Mouse (Mus musculus): ENCODE results near the gene Emsy. TPM values are rescaled to one million over a fixed set of nuclear protein-coding genes. Genes with fewer than 3 reads are reported as not detected.

The Emsy gene
- polyA plus RNA-seq, 1 experiment: 15.0 TPM

DNA sequence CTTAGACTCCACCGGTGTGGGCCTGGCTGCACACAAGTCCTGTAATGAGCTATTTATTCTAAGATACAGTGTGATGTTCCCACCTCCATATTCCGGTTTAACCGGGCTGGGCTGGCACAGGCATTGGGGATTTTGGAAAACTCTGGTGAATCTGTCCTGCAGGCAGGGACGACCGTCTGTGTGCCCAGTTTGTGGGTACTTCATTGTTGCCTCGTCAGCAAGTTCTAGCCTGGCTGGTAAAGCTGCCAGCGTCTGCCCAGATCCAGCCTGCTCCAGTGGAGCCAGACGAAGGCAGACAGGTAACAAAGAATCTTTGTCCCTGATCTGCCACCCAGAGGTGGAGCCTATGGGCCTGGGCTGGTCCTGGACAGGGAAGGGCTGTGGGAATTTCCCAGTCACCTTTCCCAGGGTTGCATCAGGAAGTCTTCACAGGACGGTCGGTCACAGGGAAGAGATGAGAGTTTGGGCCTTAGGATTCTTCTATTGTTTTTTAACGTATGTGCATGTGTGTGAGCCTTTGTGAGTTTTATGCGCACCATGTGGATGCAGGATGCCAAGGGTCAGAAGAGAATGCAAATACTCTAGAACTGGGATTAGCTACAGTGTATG, 94.9 kb downstream of the Emsy start:
- H3K27me3 ChIP-seq (ENCODE audit: control insufficient read depth, insufficient read depth, low read length): no peaks in the 10 kb centered on the region
- H3K27ac ChIP-seq (ENCODE audit: insufficient read depth, low read depth, low read length): no peak overlapping the region
- WGBS: 36% methylated on average over 12 of the region's 12 CpGs
- peaks cover 7% of the 10 kb centered on the region for H3K4me1 ChIP-seq (ENCODE audit: control insufficient read depth, insufficient read depth, insufficient read length, low read length)
- H3K36me3 ChIP-seq (ENCODE audit: control insufficient read depth, insufficient read depth, low read length): no peaks in the 10 kb centered on the region
- H3K4me3 ChIP-seq (ENCODE audit: low read depth, low read length): no peak overlapping the region
- TF ChIP-seq POLR2A (IDR thresholded peaks at IDR 0.05; ENCODE audit: low read depth, low read length) (no peak), CTCF (IDR thresholded peaks at IDR 0.05; ENCODE audit: extremely low read depth, insufficient read length, insufficient replicate concordance, low read depth, low read length) (no peak)

DNA sequence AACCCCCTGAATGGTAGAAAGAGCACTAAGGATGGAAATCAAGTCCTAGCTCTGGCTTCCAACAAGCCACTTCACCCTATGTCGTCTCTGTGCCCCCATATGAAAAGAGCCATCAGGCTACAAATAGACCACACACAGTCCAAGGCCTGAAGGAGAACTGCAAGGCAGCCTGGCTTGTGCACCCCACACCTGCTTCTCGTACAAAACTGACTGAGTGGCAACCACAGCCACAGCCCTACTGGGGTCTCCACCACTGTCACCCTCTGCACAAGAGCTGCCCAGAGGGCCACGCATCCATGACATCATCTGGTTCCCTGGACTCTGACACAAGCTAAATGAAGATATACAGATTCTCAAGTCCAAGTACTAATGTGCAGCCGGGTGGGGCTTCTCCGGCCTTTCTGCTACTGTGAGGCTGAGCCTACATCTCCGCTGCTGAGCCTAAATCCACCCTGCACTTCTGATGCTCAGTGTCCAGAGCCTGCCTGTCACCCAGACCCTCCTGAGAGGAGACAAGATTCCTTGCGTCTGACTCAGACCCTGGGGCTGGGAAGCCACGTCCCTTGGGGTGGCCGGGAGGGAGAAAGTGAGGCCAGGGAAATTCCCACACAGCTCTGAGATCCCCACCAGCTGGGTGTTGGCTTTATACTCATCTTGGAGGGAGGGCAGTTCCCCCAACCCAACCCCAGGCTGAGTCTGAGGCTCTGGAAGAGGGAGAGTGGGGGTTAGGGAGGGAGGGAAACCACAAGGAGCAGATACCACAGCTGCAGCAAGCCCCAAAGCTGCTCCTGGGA, 98.3 kb downstream of the Emsy start:
- Histone ChIP-seq H3K4me3 (ENCODE audit: low read depth, low read length) (no peak overlapping the region), H3K36me3 (ENCODE audit: control insufficient read depth, insufficient read depth, low read length) (no peaks in the 10 kb centered on the region), H3K4me1 (ENCODE audit: control insufficient read depth, insufficient read depth, insufficient read length, low read length) (peaks cover 7% of the 10 kb centered on the region; the same call in 1 of the 2 replicates), H3K27me3 (ENCODE audit: control insufficient read depth, insufficient read depth, low read length) (no peaks in the 10 kb centered on the region), H3K27ac (ENCODE audit: insufficient read depth, low read depth, low read length) (peak overlapping the region; percentile 31; the same call in 1 of the 2 replicates)
- 70% methylated on average over 9 of the region's 9 CpGs for WGBS
- TF ChIP-seq POLR2A (IDR thresholded peaks at IDR 0.05; ENCODE audit: low read depth, low read length) (no peak), CTCF (IDR thresholded peaks at IDR 0.05; ENCODE audit: extremely low read depth, insufficient read length, insufficient replicate concordance, low read depth, low read length) (no peak)

- TF ChIP-seq POLR2A (IDR thresholded peaks at IDR 0.05; ENCODE audit: low read depth, low read length) (no peak), CTCF (IDR thresholded peaks at IDR 0.05; ENCODE audit: extremely low read depth, insufficient read length, insufficient replicate concordance, low read depth, low read length) (no peak)
- H3K27me3 ChIP-seq (ENCODE audit: control insufficient read depth, insufficient read depth, low read length): no peaks in the 10 kb centered on the region
- WGBS: 80% methylated on average over 6 of the region's 6 CpGs
Measured at GRCm38 (mm10) chr7:98556767-98557394, 99.7 kb downstream of the Emsy start.

DNA sequence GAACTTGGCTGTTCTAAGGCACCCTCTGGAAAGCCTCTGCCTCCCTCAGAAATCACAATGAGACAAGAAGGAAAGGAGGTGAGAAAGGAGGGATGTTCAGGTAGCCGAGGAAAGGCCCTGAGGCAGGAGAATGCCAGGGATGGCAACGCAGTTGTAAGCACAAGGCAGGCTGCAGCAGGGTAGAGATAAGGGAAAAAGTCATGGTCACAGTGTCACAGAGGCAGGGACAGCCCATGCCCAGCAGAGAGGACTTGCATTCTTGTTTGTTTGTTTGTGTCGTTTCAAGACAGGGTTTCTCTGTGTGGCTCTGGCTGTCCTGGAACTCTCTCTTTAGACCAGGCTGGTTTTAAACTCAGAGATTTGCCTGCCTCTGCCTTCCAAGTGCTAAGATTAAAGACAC, 105.5 kb downstream of the Emsy start:
- Histone ChIP-seq H3K27me3 (ENCODE audit: control insufficient read depth, insufficient read depth, low read length) (no peaks in the 10 kb centered on the region), H3K4me3 (ENCODE audit: low read depth, low read length) (no peak overlapping the region), H3K4me1 (ENCODE audit: control insufficient read depth, insufficient read depth, insufficient read length, low read length) (0 out of 2 replicates have a peak, but pooled peaks cover 2% of the 10 kb centered on the region), H3K27ac (ENCODE audit: insufficient read depth, low read depth, low read length) (peak overlapping the region; percentile 84), H3K36me3 (ENCODE audit: control insufficient read depth, insufficient read depth, low read length) (no peaks in the 10 kb centered on the region)
- WGBS: 35% methylated on average over 3 of the region's 3 CpGs
- TF ChIP-seq CTCF (IDR thresholded peaks at IDR 0.05; ENCODE audit: extremely low read depth, insufficient read length, insufficient replicate concordance, low read depth, low read length) (no peak), POLR2A (IDR thresholded peaks at IDR 0.05; ENCODE audit: low read depth, low read length) (no peak)

More at GRCm38 (mm10) chr7:98556767-98557394, 99.7 kb downstream of the Emsy start:
- Histone ChIP-seq H3K4me1 (ENCODE audit: control insufficient read depth, insufficient read depth, insufficient read length, low read length) (peaks cover 7% of the 10 kb centered on the region; the same call in 1 of the 2 replicates), H3K4me3 (ENCODE audit: low read depth, low read length) (no peak overlapping the region), H3K27ac (ENCODE audit: insufficient read depth, low read depth, low read length) (no peak overlapping the region), H3K36me3 (ENCODE audit: control insufficient read depth, insufficient read depth, low read length) (no peaks in the 10 kb centered on the region)

- H3K27ac ChIP-seq (ENCODE audit: insufficient read depth, low read depth, low read length): peak overlapping the region; percentile 84
- no peak overlapping the region for H3K4me3 ChIP-seq (ENCODE audit: low read depth, low read length)
- no peaks in the 10 kb centered on the region for H3K36me3 ChIP-seq (ENCODE audit: control insufficient read depth, insufficient read depth, low read length)
- H3K4me1 ChIP-seq (ENCODE audit: control insufficient read depth, insufficient read depth, insufficient read length, low read length): 0 out of 2 replicates have a peak, but pooled peaks cover 2% of the 10 kb centered on the region
- TF ChIP-seq POLR2A (IDR thresholded peaks at IDR 0.05; ENCODE audit: low read depth, low read length): no peak
- WGBS: 33% methylated on average over 2 of the region's 2 CpGs
- no peaks in the 10 kb centered on the region for H3K27me3 ChIP-seq (ENCODE audit: control insufficient read depth, insufficient read depth, low read length)
Measured at GRCm38 (mm10) chr7:98550596-98550995, 106.0 kb downstream of the Emsy start.

GRCm38 (mm10) chr7:98548839-98549238, 107.7 kb downstream of the Emsy start:
- no peaks in the 10 kb centered on the region; the same call in 1 of the 2 replicates for H3K27me3 ChIP-seq (ENCODE audit: control insufficient read depth, insufficient read depth, low read length)
- peaks cover 8% of the 10 kb centered on the region; the same call in 1 of the 2 replicates for H3K4me1 ChIP-seq (ENCODE audit: control insufficient read depth, insufficient read depth, insufficient read length, low read length)
- H3K27ac ChIP-seq (ENCODE audit: insufficient read depth, low read depth, low read length): no peak overlapping the region
- 60% methylated on average over 3 of the region's 3 CpGs for WGBS
- H3K36me3 ChIP-seq (ENCODE audit: control insufficient read depth, insufficient read depth, low read length): no peaks in the 10 kb centered on the region
- H3K4me3 ChIP-seq (ENCODE audit: low read depth, low read length): no peak overlapping the region
- TF ChIP-seq POLR2A (IDR thresholded peaks at IDR 0.05; ENCODE audit: low read depth, low read length) (no peak), CTCF (IDR thresholded peaks at IDR 0.05; ENCODE audit: extremely low read depth, insufficient read length, insufficient replicate concordance, low read depth, low read length) (no peak)

- TF ChIP-seq POLR2A (IDR thresholded peaks at IDR 0.05; ENCODE audit: low read depth, low read length) (no peak), CTCF (IDR thresholded peaks at IDR 0.05; ENCODE audit: extremely low read depth, insufficient read length, insufficient replicate concordance, low read depth, low read length) (no peak)
- H3K27ac ChIP-seq (ENCODE audit: insufficient read depth, low read depth, low read length): no peak overlapping the region
- no peaks in the 10 kb centered on the region; the same call in 1 of the 2 replicates for H3K27me3 ChIP-seq (ENCODE audit: control insufficient read depth, insufficient read depth, low read length)
- peaks cover 18% of the 10 kb centered on the region; the same call in 1 of the 2 replicates for H3K4me1 ChIP-seq (ENCODE audit: control insufficient read depth, insufficient read depth, insufficient read length, low read length)
- H3K4me3 ChIP-seq (ENCODE audit: low read depth, low read length): no peak overlapping the region
- 20% methylated on average over 3 of the region's 3 CpGs for WGBS
- no peaks in the 10 kb centered on the region for H3K36me3 ChIP-seq (ENCODE audit: control insufficient read depth, insufficient read depth, low read length)
Measured at GRCm38 (mm10) chr7:98544556-98544955, 112.0 kb downstream of the Emsy start.
